In the genomic region with DNA sequence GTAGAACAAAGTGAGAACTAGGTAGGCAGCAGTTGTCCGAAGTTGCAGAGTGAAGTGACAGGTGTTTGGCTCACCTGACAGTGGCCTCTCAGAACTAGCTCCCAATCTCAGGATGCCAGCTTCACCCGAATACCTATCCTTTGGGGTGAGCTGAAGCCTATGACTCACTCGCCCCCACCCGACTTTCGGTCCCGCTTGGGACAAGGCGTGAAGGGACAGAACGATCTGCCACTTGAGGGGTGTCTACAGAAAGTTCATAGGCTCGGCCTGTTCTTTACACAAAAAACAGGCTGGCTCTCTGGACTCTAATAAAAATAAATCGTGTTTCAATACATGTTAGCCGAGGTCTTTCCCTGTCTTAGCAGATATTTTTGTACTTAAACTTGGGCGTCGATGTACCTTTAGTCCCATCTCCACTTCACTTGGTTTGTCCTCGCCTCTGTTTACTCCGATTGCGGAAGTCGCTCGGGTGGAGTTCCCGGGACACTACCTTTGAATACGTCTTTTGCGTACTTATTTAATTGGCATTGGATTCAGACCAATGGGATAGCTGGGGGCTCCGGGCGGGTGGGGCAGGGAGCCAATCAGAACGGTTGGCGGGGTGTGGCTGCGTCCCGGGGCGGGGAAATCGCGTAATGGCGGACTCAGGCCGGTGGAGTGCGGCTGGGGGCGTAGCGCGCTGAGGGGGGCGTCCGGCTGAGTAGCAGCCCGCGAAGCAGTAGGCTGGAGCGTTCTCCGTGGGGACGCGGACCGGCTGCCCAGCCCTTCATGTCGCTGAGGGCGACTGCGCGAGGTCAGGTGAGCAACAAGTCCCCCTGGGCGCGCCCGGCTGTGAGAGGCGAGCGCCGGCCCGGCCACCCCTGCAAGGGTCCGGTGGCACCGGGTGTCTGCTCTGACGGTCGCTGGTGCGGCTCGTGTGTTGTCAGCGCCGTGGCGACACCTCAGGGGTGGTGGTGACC, we compare ENCODE assay signal across 8 mouse cellular contexts. TPM values are rescaled to one million over a fixed set of nuclear protein-coding genes. Genes with fewer than 3 reads are reported as not detected.
DNase-seq lines count a peak whose midpoint lies in the region; ATAC-seq lines count a peak whose summit lies in the region.

A gene (plus strand): TSS at position 575 of the 959 bp plus-strand sequence.

- H3K4me2 ChIP-seq in heart, embryonic 14.5 days (ENCODE audit: low read length): peak within 1 kb of the TSS; percentile 93
- H3K4me2 ChIP-seq in liver, embryonic 13.5 days: peak within 1 kb of the TSS; percentile 89
- peak within 1 kb of the TSS; percentile 92 for H3K4me2 ChIP-seq in stomach, embryonic 16.5 days (ENCODE audit: low read depth, low read length)

- H3K27ac ChIP-seq in heart, embryonic 14.5 days (replicated peaks in 1 of 2; ENCODE audit: control insufficient read depth in 1 of 2, insufficient read depth in 1 of 2, low read depth in 2 of 2, low read length in 2 of 2): peak within 1 kb of the TSS; percentile 86 to 91
- peak within 1 kb of the TSS; percentile 88 for H3K27ac ChIP-seq in liver, embryonic 13.5 days
- peak within 1 kb of the TSS; percentile 86 for H3K27ac ChIP-seq in stomach, embryonic 16.5 days (ENCODE audit: low read length)

- WGBS in heart, embryonic 14.5 days: under 1% methylated on average over 65 of the region's 65 CpGs
- WGBS in liver, embryonic 13.5 days (ENCODE audit: insufficient replicate concordance): under 1% methylated on average over 65 of the region's 65 CpGs
- WGBS in stomach, embryonic 16.5 days: under 1% methylated on average over 65 of the region's 65 CpGs

- no peaks in the 10 kb centered on the region for H3K27me3 ChIP-seq in heart, embryonic 14.5 days (ENCODE audit: control insufficient read depth, insufficient read depth, low read length)
- H3K27me3 ChIP-seq in liver, embryonic 13.5 days: no peaks in the 10 kb centered on the region
- H3K27me3 ChIP-seq in stomach, embryonic 16.5 days (ENCODE audit: control insufficient read depth, insufficient read depth, low read length): no peaks in the 10 kb centered on the region

- peaks cover 3% of the 10 kb centered on the region; the same call in 1 of the 2 replicates for H3K36me3 ChIP-seq in heart, embryonic 14.5 days (ENCODE audit: control insufficient read depth, insufficient read depth, low read length)
- H3K36me3 ChIP-seq in liver, embryonic 13.5 days: peaks cover 12% of the 10 kb centered on the region
- H3K36me3 ChIP-seq in stomach, embryonic 16.5 days (ENCODE audit: control insufficient read depth, insufficient read depth, low read length): no peaks in the 10 kb centered on the region

- no peaks in the 10 kb centered on the region for H3K9me3 ChIP-seq in heart, embryonic 14.5 days (ENCODE audit: control insufficient read depth, low read length)
- no peaks in the 10 kb centered on the region for H3K9me3 ChIP-seq in liver, embryonic 13.5 days (replicated peaks)
- no peaks in the 10 kb centered on the region for H3K9me3 ChIP-seq in stomach, embryonic 16.5 days (replicated peaks; ENCODE audit: control insufficient read depth, low read length)

- H3K4me1 ChIP-seq in heart, embryonic 14.5 days (ENCODE audit: control insufficient read depth in 2 of 2, insufficient read depth in 2 of 2, low read length in 2 of 2): peaks cover 8 to 12% of the 10 kb centered on the region in 2 experiments; a peak in 3 of 4 replicates
- peaks cover 29% of the 10 kb centered on the region for H3K4me1 ChIP-seq in liver, embryonic 13.5 days (replicated peaks)
- peaks cover 12% of the 10 kb centered on the region for H3K4me1 ChIP-seq in stomach, embryonic 16.5 days (ENCODE audit: control insufficient read depth, insufficient read depth, low read length)

- H3K9ac ChIP-seq in heart, embryonic 14.5 days (ENCODE audit: low read length): peak within 1 kb of the TSS; percentile 95
- H3K9ac ChIP-seq in liver, embryonic 13.5 days: peak within 1 kb of the TSS; percentile 96
- peak within 1 kb of the TSS; percentile 91 for H3K9ac ChIP-seq in stomach, embryonic 16.5 days (ENCODE audit: low read length)

- H3K4me3 ChIP-seq in heart, embryonic 14.5 days (ENCODE audit: control insufficient read depth in 1 of 2, insufficient read depth in 1 of 2, low read depth in 1 of 2, low read length in 2 of 2): peak within 1 kb of the TSS; percentile 85 to 93
- H3K4me3 ChIP-seq in liver, embryonic 13.5 days (replicated peaks): peak within 1 kb of the TSS; percentile 95
- H3K4me3 ChIP-seq in stomach, embryonic 16.5 days (replicated peaks; ENCODE audit: low read length): peak within 1 kb of the TSS; percentile 94

- peak; percentile 87 for ATAC-seq in CD4-positive, CD25-positive, alpha-beta regulatory T cell, adult 4 months
- ATAC-seq in heart, embryonic 14.5 days (ENCODE audit: insufficient number of reproducible peaks, insufficient read depth, low FRiP score, low read depth): peak; percentile 93
- peak; percentile 96 for ATAC-seq in liver, embryonic 13.5 days (ENCODE audit: low read depth)
- peak; percentile 93 for ATAC-seq in stomach, embryonic 16.5 days (ENCODE audit: insufficient read depth, low FRiP score)

- peak; percentile 93 for DNase-seq in c-Kit-negative CD71-positive TER-119-positive erythroid progenitor cells, embryonic 14.5 days (ENCODE audit: low read depth, low spot score)
- DNase-seq in fibroblast of lung, adult 2 months (ENCODE audit: low read depth): peak; percentile 81
- peak; percentile 94 for DNase-seq in kidney, postnatal 14 days
- peak; percentile 87 for DNase-seq in liver, embryonic 13.5 days
- peak; percentile 92 for DNase-seq in neural tube, embryonic 10.5 days (ENCODE audit: extremely low spot score, low spot score)

RNA-seq across cellular contexts. Expression of the gene that starts here (rescaled TPM):
- 10 to 100 TPM; 69.2 to 76.3 TPM for polyA plus RNA-seq in CD4-positive, CD25-positive, alpha-beta regulatory T cell, adult 4 months (2017; shearing (Covaris generic))
- polyA plus RNA-seq in heart, embryonic 14.5 days (2014; fragmentation: Nextera tagmentation; extraction: Ambion mirVana): 50.7 and 68.6 TPM in 2 replicates
- polyA plus RNA-seq in liver, embryonic 13.5 days (2015; fragmentation: Nextera tagmentation; extraction: Ambion mirVana): 52.3 and 54.0 TPM in 2 replicates
- 84.3 and 98.6 TPM in 2 replicates for polyA plus RNA-seq in stomach, embryonic 16.5 days (2015; fragmentation: Nextera tagmentation; extraction: Ambion mirVana)

Comparison
In these comparisons a context has a peak if more than half of its experiments do, and no peak if none do; other contexts are left out.
1. Peak in every context shown above with its lines: DNase-seq, ATAC-seq, H3K4me3 ChIP-seq and H3K27ac ChIP-seq.